Mouse (Mus musculus) neutrophil, adult 5-6 weeks (primary cell): ENCODE data around the gene Gm7903. TPM values are rescaled to one million over a fixed set of nuclear protein-coding genes. Genes with fewer than 3 reads are reported as not detected.
"Not testable (repeated sequence)": the region's sequence is repeated elsewhere in the genome, so short reads cannot be mapped to it uniquely, and the experiment has no call there.

Source experiments
- ATAC-seq: fragments of 151-379, 151-347 bp; 2 replicates; pipeline ENCODE4 v1.8.0; 2017; ENCODE audit warnings: mild to moderate bottlenecking, moderate TSS enrichment; ENCODE audit not compliant: insufficient number of reproducible peaks, poor library complexity, low FRiP score, severe bottlenecking; ENCODE audit errors: extremely low read depth
- total RNA-seq: library from RNA; stranded (forward); fragments of 200-1000 nt; gene quantifications from 2 replicates; pipeline ENCODE4 v1.2.3, GENCODE M21; 2017

Gene Gm7903
- not detected in 2 replicates for total RNA-seq

- not testable (repeated sequence) for ATAC-seq
These were observed at the start of gene Gm7903 for GRCm38 (mm10) chrX:135433535-135433934. Gm7903 (plus strand) TSS chrX:135433835.

GRCm38 (mm10) chrX:135403578-135403977 lies 30.1 kb upstream of the Gm7903 start:
- not testable (repeated sequence) for ATAC-seq

- ATAC-seq = not testable (repeated sequence)
These were observed 12.4 kb upstream of the Gm7903 start for GRCm38 (mm10) chrX:135421203-135421602.

- ATAC-seq = not testable (repeated sequence)
These were observed 11.8 kb upstream of the Gm7903 start for GRCm38 (mm10) chrX:135421824-135422223.

- 0 out of 2 replicates have a peak, but pooled peaks have one; percentile 55 for ATAC-seq
These were observed 11.2 kb upstream of the Gm7903 start for GRCm38 (mm10) chrX:135422473-135422872.

- ATAC-seq = not testable (repeated sequence)
These were observed 30.5 kb downstream of the Gm7903 start for GRCm38 (mm10) chrX:135464160-135464559.

- not testable (repeated sequence) for ATAC-seq
These were observed 48.3 kb downstream of the Gm7903 start for GRCm38 (mm10) chrX:135481902-135482301.

- not testable (repeated sequence) for ATAC-seq
These were observed 49.5 kb downstream of the Gm7903 start for GRCm38 (mm10) chrX:135483183-135483582.

Other genes with a start within 250 kb of the Gm7903 start
- gene Tceal6, start 223.1 kb upstream of the Gm7903 start, total RNA-seq = not detected in 2 replicates
- gene Pramel3, start 131.5 kb upstream of the Gm7903 start, total RNA-seq = not detected in 2 replicates
- not detected in 2 replicates for gene Gm5128, start 60.6 kb upstream of the Gm7903 start, total RNA-seq
- not detected in 2 replicates for gene AV320801, start 60.8 kb downstream of the Gm7903 start, total RNA-seq
- not detected in 2 replicates for gene Nxf7, start 164.9 kb downstream of the Gm7903 start, total RNA-seq
- not detected in 2 replicates for gene Prame, start 193.9 kb downstream of the Gm7903 start, total RNA-seq